Mouse (Mus musculus): ENCODE data around the gene Plekhg5. TPM values are rescaled to one million over a fixed set of nuclear protein-coding genes. Genes with fewer than 3 reads are reported as not detected.
A peak's percentile ranks its signal among the peaks of the same experiment; 100 is the strongest.

Plekhg5 gene
- total RNA-seq, 1 experiment from 2014 or later, result 5.6 TPM

GRCm38 (mm10) chr4:152117538-152117937 lies 45.2 kb downstream of the Plekhg5 start:
- no peak for ATAC-seq (replicated peaks; ENCODE audit: insufficient number of reproducible peaks, low FRiP score, low TSS enrichment, poor library complexity, severe bottlenecking)

GRCm38 (mm10) chr4:152119396-152120292 lies 47.3 kb downstream of the Plekhg5 start:
- ATAC-seq (replicated peaks; ENCODE audit: insufficient number of reproducible peaks, low FRiP score, low TSS enrichment, poor library complexity, severe bottlenecking), result no peak

- ATAC-seq (replicated peaks; ENCODE audit: insufficient number of reproducible peaks, low FRiP score, low TSS enrichment, poor library complexity, severe bottlenecking), result no peak
Observed at GRCm38 (mm10) chr4:152120311-152121182, 48.2 kb downstream of the Plekhg5 start.

- ATAC-seq (replicated peaks; ENCODE audit: insufficient number of reproducible peaks, low FRiP score, low TSS enrichment, poor library complexity, severe bottlenecking), result no peak
Observed at GRCm38 (mm10) chr4:152121183-152121505, 48.8 kb downstream of the Plekhg5 start.

- no peak; the same call in 1 of the 2 replicates for ATAC-seq (replicated peaks; ENCODE audit: insufficient number of reproducible peaks, low FRiP score, low TSS enrichment, poor library complexity, severe bottlenecking)
Observed at GRCm38 (mm10) chr4:152124361-152124961, 52.2 kb downstream of the Plekhg5 start.

- 0 out of 2 replicates have a peak, but pooled peaks have one; percentile 7 for ATAC-seq (replicated peaks; ENCODE audit: insufficient number of reproducible peaks, low FRiP score, low TSS enrichment, poor library complexity, severe bottlenecking)
Observed at GRCm38 (mm10) chr4:152125161-152126025, 53.1 kb downstream of the Plekhg5 start.

GRCm38 (mm10) chr4:152126026-152126920 lies 54.0 kb downstream of the Plekhg5 start:
- ATAC-seq (replicated peaks; ENCODE audit: insufficient number of reproducible peaks, low FRiP score, low TSS enrichment, poor library complexity, severe bottlenecking), result no peak

- no peak for ATAC-seq (replicated peaks; ENCODE audit: insufficient number of reproducible peaks, low FRiP score, low TSS enrichment, poor library complexity, severe bottlenecking)
Observed at GRCm38 (mm10) chr4:152127884-152128283, 55.6 kb downstream of the Plekhg5 start.

GRCm38 (mm10) chr4:152128784-152129183 lies 56.5 kb downstream of the Plekhg5 start:
- ATAC-seq (replicated peaks; ENCODE audit: insufficient number of reproducible peaks, low FRiP score, low TSS enrichment, poor library complexity, severe bottlenecking), result no peak

GRCm38 (mm10) chr4:152129395-152129930 lies 57.2 kb downstream of the Plekhg5 start:
- no peak for ATAC-seq (replicated peaks; ENCODE audit: insufficient number of reproducible peaks, low FRiP score, low TSS enrichment, poor library complexity, severe bottlenecking)

- no peak for ATAC-seq (replicated peaks; ENCODE audit: insufficient number of reproducible peaks, low FRiP score, low TSS enrichment, poor library complexity, severe bottlenecking)
Observed at GRCm38 (mm10) chr4:152130771-152131653, 58.7 kb downstream of the Plekhg5 start.

GRCm38 (mm10) chr4:152131809-152132771 lies 59.8 kb downstream of the Plekhg5 start:
- ATAC-seq (replicated peaks; ENCODE audit: insufficient number of reproducible peaks, low FRiP score, low TSS enrichment, poor library complexity, severe bottlenecking), result no peak

GRCm38 (mm10) chr4:152132772-152133169 lies 60.5 kb downstream of the Plekhg5 start:
- ATAC-seq (replicated peaks; ENCODE audit: insufficient number of reproducible peaks, low FRiP score, low TSS enrichment, poor library complexity, severe bottlenecking), result no peak

- ATAC-seq (replicated peaks; ENCODE audit: insufficient number of reproducible peaks, low FRiP score, low TSS enrichment, poor library complexity, severe bottlenecking), result no peak
Observed at GRCm38 (mm10) chr4:152133213-152133612, 60.9 kb downstream of the Plekhg5 start.

GRCm38 (mm10) chr4:152134507-152134906 lies 62.2 kb downstream of the Plekhg5 start:
- ATAC-seq (replicated peaks; ENCODE audit: insufficient number of reproducible peaks, low FRiP score, low TSS enrichment, poor library complexity, severe bottlenecking), result no peak
